Mouse (Mus musculus) 416B (cell line): ENCODE results near the gene Rnf212b.
"Not testable (repeated sequence)": the region's sequence is repeated elsewhere in the genome, so short reads cannot be mapped to it uniquely, and the experiment has no call there.

Source experiments
- DNase-seq: peaks from one replicate; pipeline ENCODE4 v3.0.0; 2011; ENCODE audit warnings: low read depth

The Rnf212b gene

DNA sequence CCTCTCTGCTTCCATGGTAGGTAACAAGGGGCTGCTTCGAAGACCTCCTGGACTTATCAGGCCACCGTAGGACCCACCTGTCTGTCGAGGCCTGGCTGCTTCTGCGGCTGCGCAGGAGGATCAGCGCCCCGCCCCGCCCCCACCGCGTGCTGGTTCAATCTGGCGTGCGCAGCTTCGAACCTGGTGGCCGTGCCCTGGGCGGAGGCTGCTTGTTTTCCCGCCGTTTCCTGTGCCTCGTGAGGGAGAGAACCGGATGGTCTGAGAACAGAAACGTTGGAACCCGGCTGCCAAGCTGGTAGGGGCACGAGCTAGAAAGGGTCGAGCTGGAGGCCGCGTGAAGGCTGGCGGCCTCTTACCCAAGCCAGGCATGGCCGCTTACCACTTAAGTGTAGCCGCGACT is at the start of gene Rnf212b:
Rnf212b (plus strand) TSS at position 151 of the 400 bp plus-strand sequence.
- no peak for DNase-seq

DNA sequence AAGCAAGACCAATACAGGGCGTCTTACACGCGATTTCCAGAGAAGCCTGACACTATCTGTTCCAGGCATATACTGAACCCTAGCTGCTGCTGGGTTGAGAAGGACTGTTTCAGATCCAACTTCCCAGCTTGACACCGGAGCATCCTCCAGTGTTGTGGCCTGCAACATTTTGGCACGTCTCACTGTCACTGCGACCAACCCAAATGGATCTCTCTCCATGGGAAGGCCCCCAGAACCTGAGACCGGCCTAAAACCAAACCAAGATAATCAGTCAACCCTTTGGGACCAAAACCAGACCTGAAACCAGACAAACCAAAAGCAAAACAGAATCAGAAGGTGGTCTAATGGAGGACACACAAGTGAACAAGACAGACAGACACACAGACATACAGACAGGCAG is 47.0 kb upstream of the Rnf212b start:
- not testable (repeated sequence) for DNase-seq

DNA sequence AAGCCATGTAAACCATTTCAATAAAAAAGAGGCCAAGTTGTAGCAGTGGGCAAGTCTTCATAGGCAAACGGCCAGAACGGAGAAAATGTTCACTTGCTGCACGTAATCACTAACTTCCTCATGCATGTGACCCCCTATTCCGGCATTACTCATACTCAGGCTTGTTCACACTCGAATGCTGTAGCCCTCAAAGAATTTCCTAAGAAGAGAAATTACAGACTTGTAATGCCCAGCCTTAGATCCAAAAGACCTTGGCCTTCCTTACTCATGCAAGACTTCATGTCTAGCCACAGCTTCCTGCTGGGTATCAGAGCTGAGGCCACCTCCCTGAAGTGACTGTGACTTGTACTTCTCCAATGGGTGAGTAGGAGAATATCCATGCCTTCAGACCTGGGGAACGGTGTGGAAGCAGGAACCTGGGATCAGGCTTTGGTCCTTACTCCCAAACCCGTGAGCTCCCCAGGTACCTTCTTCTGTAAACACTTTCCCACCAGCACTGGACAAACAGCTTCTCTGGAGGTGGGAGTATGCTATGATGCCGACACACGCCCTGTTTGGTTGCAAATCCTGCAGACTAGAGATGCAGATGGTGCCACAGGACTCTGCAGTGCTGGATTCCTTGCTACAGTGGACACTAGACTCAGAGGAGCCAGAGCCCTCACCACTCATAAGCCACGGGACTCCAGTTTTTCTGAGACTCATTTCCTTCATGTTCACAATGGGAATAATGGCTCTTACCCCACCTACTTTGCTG is 45.5 kb upstream of the Rnf212b start:
- peak; percentile 95 for DNase-seq

DNA sequence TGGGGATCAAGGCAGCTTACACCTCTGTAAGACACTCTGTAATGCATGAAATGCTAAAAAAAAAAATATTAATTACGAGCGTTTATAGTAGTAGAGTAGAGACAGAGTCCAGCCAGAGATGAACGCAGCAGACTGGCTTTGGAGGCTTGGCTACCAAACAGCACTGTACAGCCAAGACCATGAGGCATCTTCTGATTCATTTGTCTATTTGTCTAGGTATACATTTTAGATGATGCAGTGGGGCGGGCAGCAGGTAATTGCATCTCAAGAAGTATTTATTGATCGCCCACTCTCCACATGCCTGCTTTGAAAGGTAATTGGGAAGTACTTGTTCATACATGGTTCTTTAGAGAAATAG is 44.9 kb upstream of the Rnf212b start:
- no peak for DNase-seq

DNA sequence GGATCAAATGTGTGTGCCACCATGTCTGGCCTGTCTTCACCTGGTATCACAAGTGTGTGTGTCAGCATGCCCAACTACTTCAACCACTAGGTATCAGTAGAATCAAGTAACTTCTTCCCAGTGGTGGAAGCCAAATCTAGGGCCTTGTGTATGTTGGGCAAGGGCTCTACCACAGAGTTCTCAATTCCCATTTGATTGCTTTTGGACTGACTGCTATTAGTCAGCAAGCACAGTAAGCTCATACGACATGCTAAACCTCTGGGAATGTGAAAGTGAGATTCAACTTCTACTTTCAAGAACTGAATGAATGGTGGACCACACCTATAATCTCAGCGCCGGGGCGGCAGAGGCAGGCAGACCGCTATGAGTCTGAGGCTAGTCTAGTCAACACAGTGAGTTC is 43.6 kb upstream of the Rnf212b start:
- DNase-seq, result peak; percentile 21

DNA sequence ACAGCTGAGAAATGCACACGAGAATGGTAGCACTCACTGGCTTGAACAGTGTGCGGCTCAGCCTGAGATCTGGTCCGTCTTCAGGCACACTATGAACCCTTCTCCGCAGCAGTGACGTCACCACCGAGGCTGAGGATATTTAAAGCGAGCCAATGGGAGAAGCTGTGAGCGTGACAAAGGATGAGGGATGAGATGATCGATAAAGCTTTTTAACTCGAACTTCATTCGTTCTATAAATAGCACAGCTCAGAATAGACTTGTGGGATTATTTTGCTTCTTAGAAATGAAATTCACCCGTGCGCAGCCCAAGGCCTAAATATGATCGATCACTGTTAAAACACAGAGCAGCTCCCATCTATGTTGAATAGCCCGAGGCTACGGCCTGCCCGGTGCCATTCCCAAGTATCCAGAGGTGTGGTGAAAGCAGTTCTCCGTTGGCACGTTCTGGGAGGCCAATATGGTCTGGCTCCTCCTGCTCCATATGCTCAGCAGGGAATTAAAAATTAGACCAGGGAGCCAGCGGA is 41.5 kb upstream of the Rnf212b start:
- DNase-seq, result no peak

DNA sequence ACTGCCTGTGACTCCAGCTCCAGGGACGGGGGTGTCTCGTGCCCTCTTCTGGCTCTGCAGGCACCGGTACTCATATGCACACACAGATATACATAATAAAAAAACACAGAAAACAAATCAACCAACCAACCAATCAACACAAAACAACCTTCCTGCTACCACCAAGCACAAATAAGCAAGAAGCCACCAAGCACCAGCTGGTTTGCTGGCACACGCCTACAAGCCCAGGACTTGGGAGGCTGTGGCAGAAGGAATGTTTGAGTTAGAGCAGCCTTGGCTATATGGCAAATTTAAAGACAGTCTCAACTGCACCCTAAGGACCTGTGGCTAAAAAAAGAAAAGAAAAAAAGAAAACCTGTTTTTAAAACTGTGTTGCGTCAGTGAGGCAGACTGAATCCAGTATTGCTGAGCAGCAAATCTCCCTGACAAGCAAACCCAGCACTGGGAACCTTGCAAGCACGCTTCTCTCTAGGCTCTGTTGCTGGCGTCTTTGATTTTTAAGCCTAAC is 38.4 kb upstream of the Rnf212b start:
- no peak for DNase-seq

DNA sequence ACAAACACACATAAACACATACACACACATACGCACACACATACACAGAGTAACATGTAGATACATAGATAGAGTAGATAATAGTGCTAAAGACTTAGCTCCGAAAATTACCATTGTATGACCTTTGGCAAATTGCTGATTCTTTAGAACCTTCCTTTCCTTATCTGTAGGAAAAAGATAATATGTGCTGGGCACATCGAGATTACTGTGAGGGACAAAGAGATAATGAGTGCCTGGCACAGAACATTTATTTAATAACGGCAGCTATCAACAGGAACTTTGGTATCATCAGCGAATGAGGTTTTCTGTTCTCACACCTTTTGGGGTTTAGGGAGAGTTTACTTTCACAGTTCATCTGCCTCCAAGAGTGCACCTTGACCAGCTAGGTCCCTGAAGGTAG is 37.2 kb upstream of the Rnf212b start:
- DNase-seq, result no peak

DNA sequence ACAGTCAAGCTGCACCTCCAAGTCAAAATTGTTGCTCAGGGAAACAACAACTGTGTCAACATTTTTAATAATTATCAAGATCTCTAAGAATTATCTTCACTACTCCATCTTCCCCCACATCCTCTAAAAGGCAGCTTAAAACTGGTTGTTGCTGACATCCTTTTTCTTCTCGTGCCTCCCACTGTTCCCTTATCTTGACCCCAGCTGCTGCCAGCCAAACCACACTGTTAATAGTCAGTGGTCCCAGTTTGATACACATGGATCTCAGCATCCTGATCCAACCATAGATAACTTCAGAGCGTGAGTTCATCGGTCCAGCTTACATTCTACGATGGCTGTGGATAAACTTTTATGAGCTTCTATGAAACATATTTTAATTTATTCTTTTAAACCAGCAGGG is 36.0 kb upstream of the Rnf212b start:
- peak; percentile 98 for DNase-seq

DNA sequence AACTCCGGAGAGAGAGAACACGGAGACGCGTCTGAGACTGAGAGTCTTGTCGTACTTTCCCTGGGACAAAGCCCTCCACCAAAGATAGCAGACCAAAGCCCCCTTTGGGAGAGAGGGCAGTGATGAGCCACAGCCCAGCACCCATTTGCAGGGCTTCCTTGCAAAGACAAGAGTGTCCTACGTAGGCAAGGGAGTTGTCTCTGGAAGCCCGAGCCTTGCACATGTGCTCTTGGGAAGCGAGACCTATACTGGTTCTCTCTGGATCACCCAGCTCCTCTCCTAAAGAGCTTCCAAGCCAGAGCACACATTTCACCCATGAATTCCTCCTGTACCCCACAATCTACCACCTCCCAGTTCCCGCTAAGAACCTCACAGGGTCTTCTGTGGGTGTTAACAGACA is 33.9 kb upstream of the Rnf212b start:
- DNase-seq, result no peak

DNA sequence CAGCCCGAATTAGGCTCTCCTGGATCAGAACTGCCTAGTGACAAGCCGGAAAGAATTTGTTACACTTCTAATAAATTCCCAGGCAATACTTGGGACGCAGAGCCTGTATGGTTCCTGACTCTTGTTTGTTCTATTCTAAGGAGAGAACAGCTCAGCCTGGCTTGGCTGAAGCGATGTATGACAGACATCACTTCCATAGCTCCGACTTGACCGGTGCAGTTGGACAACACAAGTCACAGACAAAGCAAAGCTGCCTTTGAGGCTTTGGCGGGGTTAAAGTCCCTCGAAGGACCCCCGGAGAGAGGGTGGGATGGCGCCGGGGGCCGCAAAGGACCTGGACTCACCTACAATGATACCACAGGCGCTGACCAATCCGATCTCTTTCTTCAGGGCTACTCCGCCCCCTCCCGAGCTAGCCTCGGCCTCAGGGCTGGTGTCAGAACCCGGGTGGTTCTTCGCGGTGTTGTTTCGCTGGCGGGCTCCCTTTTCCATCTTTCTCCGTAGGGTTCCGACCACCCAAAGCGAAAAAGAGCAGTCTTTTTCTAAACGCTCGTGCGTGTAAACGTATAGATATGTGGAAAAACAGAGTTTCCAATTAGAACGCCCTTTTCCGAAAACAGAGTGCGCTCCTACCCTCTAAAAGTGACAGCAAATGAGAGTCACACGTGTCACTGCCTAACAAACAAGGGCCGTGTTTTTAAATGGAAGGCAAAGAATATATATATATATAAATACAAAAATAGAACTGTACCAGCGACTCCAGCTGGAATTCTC is 32.9 kb upstream of the Rnf212b start:
- DNase-seq, result peak; percentile 69

DNA sequence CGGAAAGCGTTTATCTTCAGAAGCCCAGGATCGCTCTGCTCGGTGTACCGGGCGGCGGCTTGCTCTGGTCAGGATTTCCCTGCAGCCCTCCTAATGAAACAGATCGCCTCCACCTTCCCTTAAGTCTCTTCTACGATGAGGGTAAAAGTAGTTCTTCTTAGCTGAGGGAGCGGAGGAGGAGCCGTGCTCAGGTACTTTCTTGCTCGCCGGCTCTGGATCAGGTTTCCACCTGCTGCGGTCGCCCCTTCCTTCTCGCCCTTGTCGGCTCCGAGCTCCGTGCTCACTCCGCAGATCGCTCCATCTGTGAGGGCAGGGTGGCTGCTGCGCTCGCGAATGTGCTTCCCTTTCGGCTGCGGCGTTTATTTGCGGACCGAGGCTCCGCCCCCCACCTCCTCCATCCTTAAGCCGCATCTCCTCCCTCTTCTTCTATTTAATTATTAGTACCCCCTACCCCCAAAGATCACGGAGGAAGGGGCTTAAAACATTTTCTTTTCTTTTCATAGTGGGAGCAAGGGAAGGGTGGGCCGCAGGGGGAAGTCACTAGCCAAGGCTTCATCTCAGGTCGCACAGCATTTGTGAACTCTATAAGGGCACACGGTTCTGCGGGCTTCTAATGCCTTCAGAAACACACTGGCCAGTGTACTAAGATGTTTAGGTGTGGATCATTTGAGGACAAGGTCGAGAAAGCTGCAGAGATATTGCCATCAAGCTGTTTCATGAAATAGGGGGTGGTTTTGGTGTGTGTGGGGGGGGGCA is 32.2 kb upstream of the Rnf212b start, which contains the start of gene Slc7a8:
Slc7a8 (minus strand) TSS at position 337 of the 756 bp plus-strand sequence.
- peak; percentile 79 for DNase-seq

DNA sequence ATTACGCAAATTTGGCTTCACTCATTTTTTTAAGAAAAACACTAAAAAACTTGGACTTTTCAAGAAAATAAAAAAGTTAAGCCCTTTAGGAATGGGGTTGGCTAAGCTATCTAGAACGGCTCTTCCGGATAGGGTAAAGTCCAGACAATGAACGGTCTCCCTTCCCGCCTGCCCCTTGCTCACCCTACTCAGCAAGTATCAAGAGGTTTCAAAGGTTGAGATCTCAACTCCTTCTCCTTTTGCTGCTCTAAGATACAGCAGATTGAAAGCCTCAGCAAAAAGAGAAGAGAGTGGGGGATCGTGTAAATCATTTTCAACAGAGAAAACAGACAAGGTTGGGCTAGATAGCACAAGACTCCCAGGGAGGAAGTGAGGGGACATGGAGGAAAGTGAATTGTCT is 31.0 kb upstream of the Rnf212b start:
- no peak for DNase-seq

DNA sequence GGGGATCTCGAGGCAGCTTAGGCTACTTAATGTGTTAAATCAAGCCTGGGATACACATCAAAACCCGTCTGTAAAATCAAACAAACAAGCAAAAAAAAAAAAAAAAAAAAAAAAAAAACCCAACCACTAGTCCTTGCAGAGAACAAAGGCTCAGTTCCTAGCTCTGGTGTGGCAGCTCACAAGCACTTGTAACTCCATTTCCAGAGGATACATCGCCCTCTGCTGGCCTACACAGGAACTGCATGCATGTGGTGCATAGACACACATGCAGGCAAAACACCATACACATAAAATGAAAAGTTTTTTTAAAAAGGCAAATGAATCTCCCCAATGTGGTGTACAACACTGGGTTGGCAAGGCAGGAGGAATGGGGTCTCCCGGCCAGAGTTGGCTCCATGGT is 28.0 kb upstream of the Rnf212b start:
- peak; percentile 90 for DNase-seq

DNA sequence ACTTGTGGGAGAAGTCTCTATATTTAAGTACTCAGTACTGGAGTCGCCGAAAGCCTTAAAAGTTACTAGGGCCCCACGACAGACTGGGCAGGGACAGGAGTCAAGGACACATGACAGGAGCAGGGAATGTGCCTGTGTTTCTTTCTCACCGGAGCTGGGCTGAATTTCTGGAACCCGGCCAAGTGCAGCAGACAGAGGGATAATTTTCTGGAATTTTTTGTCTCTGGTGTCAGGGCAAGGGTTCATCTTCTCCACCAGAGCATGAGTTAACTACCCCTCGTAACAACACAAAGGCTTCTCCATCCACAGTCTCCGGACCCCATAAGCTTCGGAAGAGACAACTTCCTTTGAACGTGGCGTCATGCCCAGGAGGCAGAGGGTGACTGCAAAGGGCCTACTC is 27.5 kb upstream of the Rnf212b start:
- no peak for DNase-seq

DNA sequence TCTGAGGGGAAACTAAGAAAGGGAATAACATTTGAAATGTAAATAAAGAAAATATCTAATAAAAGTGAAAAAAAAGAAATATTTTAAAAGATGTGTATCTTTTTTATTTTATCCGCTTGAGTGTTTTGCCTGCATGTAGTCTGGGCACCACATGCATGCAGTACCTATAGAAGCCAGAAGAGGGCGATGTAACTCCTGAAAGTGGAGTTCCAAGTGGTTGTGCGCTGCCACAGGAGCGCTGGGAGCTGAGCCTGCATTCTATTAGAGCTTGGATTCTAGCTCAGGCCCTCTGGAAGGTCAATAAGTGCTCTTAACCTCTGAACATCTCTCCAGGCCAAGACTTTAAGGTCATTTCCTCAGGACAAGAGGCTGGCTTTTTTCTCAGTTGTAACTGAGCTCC is 26.7 kb upstream of the Rnf212b start:
- DNase-seq, result peak; percentile 42

DNA sequence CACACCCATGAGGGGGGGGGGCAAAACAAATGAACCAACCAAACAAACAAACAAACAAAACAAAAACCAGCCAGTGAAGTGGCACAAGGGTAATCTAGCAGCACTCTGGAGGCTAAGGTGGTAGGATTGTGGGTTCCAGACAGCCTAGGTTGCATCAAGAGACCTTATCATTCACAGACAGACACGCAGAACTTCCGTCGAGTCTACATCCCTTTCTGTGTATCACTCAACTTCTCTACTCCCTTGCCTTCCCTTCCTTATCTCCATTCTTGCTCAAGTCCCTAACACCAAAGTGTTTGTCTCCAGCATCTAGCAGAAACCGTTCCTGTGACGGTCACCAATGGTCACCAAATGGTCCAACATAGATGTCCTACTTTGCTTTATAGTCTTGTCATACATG is 25.7 kb upstream of the Rnf212b start:
- peak; percentile 64 for DNase-seq

DNA sequence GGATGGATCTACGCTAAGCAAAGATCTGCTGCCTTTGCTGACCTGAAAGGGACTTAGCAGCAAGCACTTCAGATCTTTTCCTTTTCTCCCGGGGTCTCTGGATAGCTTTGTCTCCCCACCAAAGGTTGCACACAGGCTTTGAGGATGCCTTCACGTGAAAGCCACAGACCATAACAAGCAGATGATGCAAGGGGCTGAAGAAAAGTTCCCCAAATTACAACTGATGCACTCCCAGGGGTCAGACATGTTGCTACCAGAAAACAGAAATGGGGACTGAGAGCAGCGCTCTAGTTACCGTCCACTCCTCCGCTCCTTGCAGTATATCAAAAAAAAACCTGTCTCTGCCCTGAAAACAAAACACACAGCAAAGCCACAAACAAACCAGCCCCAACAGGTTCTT is 21.8 kb upstream of the Rnf212b start:
- no peak for DNase-seq

DNA sequence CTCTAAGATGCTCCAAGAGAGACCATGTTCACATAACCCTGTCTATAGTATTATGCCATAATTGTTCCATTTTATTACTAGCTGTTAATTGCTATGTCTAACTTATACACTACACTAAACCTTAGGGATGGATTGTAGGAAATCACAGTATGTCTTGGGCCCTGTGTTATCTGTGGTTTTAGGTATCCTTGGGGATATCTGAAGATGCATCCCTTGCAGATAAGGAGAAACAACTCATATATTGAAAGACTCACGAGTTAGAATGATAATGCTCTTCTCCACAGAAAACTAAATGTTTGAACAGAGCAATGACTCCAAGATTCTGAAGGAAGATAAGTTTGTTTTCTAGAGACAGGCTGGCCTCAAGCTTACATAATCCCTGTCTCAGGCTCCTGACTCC is 20.6 kb upstream of the Rnf212b start:
- DNase-seq, result no peak

DNA sequence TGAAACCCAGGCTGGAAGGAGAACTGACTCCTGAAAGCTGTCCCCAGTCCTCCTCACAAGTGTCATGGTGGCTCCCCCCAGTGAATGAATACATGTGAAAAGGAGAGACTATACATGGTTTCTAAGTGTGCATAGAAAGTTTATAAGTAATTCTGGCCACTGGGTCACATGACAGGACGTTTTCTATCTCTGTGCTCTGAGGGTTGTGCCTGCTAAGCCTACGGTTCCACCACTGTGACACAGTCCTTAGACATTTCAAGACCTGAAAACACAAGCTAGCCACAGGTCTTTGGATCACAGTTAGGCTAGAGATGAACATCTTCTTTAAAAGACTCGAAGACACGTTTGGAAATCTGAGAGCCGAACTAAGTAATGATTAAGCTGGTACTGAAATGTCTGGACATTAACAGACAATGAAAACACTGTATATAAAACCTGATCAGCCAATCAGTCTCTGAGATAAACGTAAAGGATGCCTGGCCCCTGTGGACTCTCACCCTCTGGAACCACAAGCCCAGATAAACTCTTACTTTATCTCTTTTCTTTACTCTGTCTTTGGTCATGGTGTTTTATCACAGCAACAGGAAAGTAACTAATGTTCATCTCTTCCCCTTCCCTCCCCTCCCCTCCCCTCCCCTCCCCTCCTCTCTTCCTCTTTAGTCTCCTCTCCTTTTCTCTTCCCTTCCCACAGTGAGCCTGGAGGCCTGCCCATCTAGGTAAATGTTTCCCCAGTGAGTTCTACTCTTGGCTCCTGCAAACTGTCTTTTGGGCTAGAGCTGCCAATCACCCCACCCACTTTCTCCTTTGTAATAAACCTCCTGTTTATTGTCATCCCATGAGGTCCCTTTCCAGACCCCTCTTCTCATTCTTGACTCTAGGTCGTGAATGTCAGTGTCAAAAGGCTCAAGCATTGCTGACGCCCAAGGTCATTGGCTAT is 19.8 kb upstream of the Rnf212b start:
- no peak for DNase-seq

DNA sequence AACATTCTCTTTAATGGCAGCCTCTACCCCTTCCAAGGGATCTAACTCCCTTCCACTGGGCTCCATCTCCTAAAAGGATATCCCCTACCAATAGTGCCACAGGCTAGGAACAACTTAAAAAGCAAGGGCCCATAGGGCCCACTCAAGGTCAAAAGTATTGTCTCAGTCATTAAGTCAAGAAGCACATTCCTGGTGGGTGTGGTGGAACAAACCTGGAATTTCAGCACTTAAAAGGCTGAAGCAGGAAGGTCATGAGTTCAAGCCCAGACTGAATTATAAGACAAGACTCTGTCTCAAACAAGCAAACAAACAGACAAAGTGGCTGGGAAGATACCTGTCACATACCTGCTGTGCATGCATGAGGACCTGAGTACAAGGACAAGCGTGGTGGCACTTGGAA is 18.0 kb upstream of the Rnf212b start:
- DNase-seq, result no peak
